12 mouse cellular contexts compared by ENCODE assay signal in the genomic region with DNA sequence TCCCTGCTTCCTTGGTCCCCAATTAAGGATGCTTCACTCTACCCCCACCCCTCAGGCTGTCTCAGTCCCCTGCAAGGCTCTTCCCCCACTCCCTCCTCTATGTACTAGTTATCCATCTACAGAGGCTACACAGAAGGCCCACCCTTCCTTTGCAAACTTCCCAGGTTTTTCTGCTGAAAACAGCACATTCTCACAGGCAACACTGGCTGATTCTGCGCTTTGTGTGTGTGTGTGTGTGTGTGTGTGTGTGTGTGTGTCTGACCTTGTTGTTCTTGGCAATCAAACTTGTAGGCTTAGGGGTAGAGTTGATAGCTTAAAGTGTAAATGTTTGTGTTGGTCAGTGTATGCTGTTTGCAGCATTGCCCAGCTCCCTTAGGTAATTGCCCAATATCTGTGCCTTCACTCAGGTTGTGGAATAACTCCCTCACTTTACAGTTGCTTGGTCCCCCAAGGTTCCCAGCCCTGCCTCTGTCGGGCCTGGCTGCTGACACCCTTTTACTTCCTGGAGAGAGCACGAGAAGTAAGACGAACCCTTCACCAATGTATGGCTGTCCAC.
DNase-seq lines count a peak whose midpoint lies in the region; ATAC-seq and TF ChIP-seq lines count a peak whose summit lies in the region.
"Had no signal": no experiment of that assay in that cellular context is flagged by ENCODE, and none has a peak within 500 bp of the region (broad histone marks: within the 10 kb centered on the region; RNA-seq: fewer than 3 reads in every experiment).

No protein-coding gene starts in this region.

- no peak overlapping the region for H3K9ac ChIP-seq in heart, adult 2 months (ENCODE audit: low read depth, low read length)
- H3K9ac ChIP-seq in lung, embryonic 14.5 days, result no peak overlapping the region
- H3K9ac ChIP-seq: neural tube, embryonic 12.5 days; stomach, embryonic 15.5 days had no signal

- H3K79me2 ChIP-seq in heart, adult 2 months (replicated peaks; ENCODE audit: control insufficient read depth, insufficient read depth, low read length), result no peaks in the 10 kb centered on the region

- TF ChIP-seq POLR2A in heart, adult 2 months (IDR thresholded peaks at IDR 0.05; ENCODE audit: insufficient read depth, low read depth, low read length), result no peak

- 0 out of 2 replicates have a peak, but pooled peaks cover 2% of the 10 kb centered on the region for H3K36me3 ChIP-seq in heart, embryonic 10.5 days
- H3K36me3 ChIP-seq in heart, adult 2 months (ENCODE audit: control insufficient read depth, insufficient read depth, low read length), result no peaks in the 10 kb centered on the region
- no peaks in the 10 kb centered on the region for H3K36me3 ChIP-seq in lung, embryonic 14.5 days (ENCODE audit: insufficient read depth)
- H3K36me3 ChIP-seq: neural tube, embryonic 12.5 days; stomach, embryonic 15.5 days had no signal

- 51% methylated on average over 4 of the region's 4 CpGs for WGBS in heart, embryonic 10.5 days
- 63% methylated on average over 4 of the region's 4 CpGs for WGBS in heart, adult 2 months
- 28% methylated on average over 4 of the region's 4 CpGs for WGBS in lung, embryonic 14.5 days

- peak; percentile 70 for DNase-seq in heart, embryonic 10.5 days (ENCODE audit: low spot score)
- DNase-seq in heart, adult 2 months, result no peak
- DNase-seq in lung, embryonic 14.5 days, result peak; percentile 33
- DNase-seq in lung, postnatal 4 days, result no peak
- peak; percentile 40 for DNase-seq in fibroblast of lung, adult 2 months (ENCODE audit: low read depth)
- DNase-seq in kidney, postnatal 36 days, result peak; percentile 76 to 83
- no peak for DNase-seq in urinary bladder, adult 2 months (ENCODE audit: low spot score)
- DNase-seq in MN1 (ENCODE audit: low spot score), result no peak
- DNase-seq: cerebellum, adult 8-10 months had no signal

- H3K4me3 ChIP-seq in heart, embryonic 10.5 days, result no peak overlapping the region
- H3K4me3 ChIP-seq in heart, adult 2 months, result no peak overlapping the region
- no peak overlapping the region for H3K4me3 ChIP-seq in lung, embryonic 14.5 days (ENCODE audit: low read depth, low read length)
- H3K4me3 ChIP-seq: left cerebral cortex, adult 2 months; neural tube, embryonic 12.5 days; stomach, embryonic 15.5 days had no signal

- no peaks in the 10 kb centered on the region for H3K27me3 ChIP-seq in heart, embryonic 10.5 days (ENCODE audit: insufficient read depth, poor library complexity, severe bottlenecking)
- no peaks in the 10 kb centered on the region for H3K27me3 ChIP-seq in heart, adult 2 months (ENCODE audit: control insufficient read depth, insufficient read depth, low read length)
- no peaks in the 10 kb centered on the region for H3K27me3 ChIP-seq in lung, embryonic 14.5 days (ENCODE audit: insufficient read depth, low read length)
- H3K27me3 ChIP-seq: neural tube, embryonic 12.5 days; stomach, embryonic 15.5 days had no signal

- no peak overlapping the region for H3K4me2 ChIP-seq in lung, embryonic 14.5 days
- H3K4me2 ChIP-seq: neural tube, embryonic 12.5 days; stomach, embryonic 15.5 days had no signal

- intact Hi-C loops in heart, adult 2 months (cut with DNase I), result no loop called here

- H3K9me3 ChIP-seq in heart, embryonic 10.5 days, result no peaks in the 10 kb centered on the region
- peaks cover 3% of the 10 kb centered on the region; the same call in 1 of the 2 replicates for H3K9me3 ChIP-seq in lung, embryonic 14.5 days (ENCODE audit: low read depth, low read length)
- H3K9me3 ChIP-seq: neural tube, embryonic 12.5 days; stomach, embryonic 15.5 days had no signal

- TF ChIP-seq CTCF in heart, adult 2 months (IDR thresholded peaks at IDR 0.05), result no peak
- no peak for TF ChIP-seq CTCF in lung, embryonic 14.5 days (IDR thresholded peaks at IDR 0.05; ENCODE audit: low read depth)

- TF ChIP-seq EP300 in heart, adult 2 months (IDR thresholded peaks at IDR 0.05; ENCODE audit: insufficient read depth, low read depth, low read length), result no peak

- H3K27ac ChIP-seq in heart, embryonic 10.5 days, result peak overlapping the region; percentile 6
- H3K27ac ChIP-seq in heart, adult 2 months, result no peak overlapping the region
- peak overlapping the region; percentile 32; the same call in 1 of the 2 replicates for H3K27ac ChIP-seq in lung, embryonic 14.5 days (ENCODE audit: low read depth)
- H3K27ac ChIP-seq: neural tube, embryonic 12.5 days; stomach, embryonic 15.5 days had no signal

- H3K4me1 ChIP-seq in heart, embryonic 10.5 days, result peaks cover 55% of the 10 kb centered on the region
- H3K4me1 ChIP-seq in heart, adult 2 months (ENCODE audit: control insufficient read depth, insufficient read depth, low read length), result peaks cover 6% of the 10 kb centered on the region
- H3K4me1 ChIP-seq in lung, embryonic 14.5 days (ENCODE audit: insufficient read depth), result peaks cover 16% of the 10 kb centered on the region

- peak; percentile 75; the same call in 1 of the 2 replicates for ATAC-seq in lung, embryonic 14.5 days (ENCODE audit: insufficient read depth)

Comparison
In these comparisons a context has a peak if more than half of its experiments do, and no peak if none do; other contexts are left out.
1. DNase-seq: peak in heart, embryonic 10.5 days (single experiment), lung, embryonic 14.5 days (single experiment), fibroblast of lung, adult 2 months (single experiment) and kidney, postnatal 36 days (2 of 2); none in heart, adult 2 months (0 of 2), lung, postnatal 4 days (0 of 2), urinary bladder, adult 2 months (single experiment) and MN1 (single experiment).